Mouse (Mus musculus): ENCODE data around the gene Gas1.

The Gas1 gene

DNA sequence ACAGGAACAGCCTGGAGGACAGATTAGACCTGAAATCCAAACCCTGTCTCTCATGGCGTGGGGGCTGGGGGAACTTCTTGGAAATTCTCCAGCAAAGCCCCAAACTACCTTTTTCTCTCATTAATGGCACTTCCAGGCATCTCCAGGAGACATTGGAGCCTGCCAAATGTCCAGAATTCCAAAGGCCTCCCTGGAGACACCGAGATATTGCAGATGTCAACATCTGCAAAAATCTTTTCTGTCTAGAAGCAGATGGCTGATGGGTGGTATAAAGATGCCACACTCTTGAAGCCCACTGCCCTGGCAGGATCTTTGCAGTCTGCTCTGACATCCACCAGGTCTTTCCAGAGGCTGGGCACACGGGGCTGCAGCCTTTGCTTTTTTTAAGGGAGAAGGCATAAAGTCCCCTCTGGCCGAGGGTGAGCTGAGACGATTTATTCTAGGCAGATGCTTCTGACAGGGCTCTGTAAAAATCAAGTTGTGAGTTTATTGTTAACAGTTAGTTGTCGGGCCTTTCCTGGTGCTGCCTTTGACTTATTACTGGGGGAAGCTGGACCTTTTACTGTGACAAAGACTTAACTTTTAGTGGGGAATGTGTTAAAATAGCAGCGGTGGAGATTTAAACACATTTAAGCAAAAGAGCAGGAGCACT is 4.7 kb downstream of the Gas1 start:
- no peak for DNase-seq

DNA sequence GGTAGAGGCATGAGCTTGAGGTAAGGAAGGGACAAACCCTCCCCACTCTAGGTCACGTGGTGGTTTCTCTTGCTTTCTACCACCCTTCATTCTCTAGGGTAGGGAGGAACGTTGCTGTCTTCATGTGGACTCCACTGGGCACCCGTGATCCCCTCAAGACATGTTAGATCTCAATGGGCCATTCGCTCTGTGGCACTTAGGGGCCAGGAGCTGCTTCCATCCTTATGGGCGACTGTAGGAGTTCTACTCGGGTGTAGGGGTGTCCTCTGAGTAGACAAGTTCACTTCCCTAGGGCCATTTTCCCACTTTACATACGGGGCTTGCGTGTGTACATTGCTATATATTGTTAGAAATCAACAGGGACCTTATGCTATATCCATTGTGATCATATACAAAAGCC is 5.4 kb downstream of the Gas1 start:
- DNase-seq, result no peak

DNA sequence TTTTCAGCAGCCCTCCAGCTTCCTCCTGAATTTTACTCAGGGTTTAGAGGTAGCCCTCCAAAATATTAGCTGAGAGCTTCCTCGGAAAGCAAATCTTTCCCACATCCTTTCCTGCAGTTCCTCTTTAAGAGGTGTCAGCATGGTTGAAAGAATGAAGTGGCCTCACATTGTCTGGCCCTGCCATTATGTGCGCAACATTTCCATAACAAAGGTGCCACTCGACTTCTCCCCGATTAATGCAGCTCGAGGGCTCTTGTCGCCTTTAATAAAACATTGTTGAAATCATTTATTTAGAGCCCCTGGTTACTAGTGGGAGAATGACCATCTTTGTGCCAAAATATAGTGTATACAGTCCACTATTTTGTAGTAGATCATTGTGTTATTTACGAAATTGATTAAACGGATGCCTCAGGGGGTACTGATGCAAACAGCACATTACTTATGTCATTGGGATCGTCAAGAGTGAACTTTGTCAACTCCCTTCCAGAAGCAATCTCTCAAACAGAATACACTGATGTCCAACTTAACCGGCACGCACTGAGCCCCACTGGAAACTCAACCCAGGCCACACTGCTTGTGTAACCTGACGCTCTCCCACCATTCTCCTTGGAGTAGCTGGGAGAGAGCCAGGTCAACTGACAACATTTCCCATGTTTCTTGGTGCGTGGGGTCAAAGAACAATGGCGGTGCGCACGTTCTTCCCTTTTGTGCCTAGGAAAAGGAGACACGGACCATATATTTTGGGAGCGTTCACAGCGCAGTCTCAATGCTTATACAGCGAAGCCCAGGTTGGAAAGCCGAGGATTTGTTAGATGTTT is 6.1 kb downstream of the Gas1 start:
- DNase-seq, result no peak

DNA sequence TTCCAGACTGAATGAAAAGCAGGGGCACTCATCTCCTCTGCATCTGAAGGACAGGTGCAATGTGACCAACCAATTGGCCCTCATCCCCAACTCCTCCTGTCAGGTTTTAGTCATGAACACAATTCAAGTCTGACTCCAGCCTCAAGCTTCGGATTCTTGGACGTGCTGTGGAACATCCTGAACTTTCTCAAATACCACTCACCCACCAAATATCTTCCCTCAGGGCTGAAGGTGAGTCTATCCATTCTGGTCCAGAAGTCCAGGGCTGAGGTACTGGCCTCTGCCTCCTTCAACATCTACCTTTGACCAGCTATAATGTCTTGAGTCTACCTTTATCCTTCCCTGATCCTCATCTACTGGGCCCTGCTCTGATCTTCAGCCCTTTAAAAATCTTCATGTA is 8.1 kb downstream of the Gas1 start:
- DNase-seq, result no peak

DNA sequence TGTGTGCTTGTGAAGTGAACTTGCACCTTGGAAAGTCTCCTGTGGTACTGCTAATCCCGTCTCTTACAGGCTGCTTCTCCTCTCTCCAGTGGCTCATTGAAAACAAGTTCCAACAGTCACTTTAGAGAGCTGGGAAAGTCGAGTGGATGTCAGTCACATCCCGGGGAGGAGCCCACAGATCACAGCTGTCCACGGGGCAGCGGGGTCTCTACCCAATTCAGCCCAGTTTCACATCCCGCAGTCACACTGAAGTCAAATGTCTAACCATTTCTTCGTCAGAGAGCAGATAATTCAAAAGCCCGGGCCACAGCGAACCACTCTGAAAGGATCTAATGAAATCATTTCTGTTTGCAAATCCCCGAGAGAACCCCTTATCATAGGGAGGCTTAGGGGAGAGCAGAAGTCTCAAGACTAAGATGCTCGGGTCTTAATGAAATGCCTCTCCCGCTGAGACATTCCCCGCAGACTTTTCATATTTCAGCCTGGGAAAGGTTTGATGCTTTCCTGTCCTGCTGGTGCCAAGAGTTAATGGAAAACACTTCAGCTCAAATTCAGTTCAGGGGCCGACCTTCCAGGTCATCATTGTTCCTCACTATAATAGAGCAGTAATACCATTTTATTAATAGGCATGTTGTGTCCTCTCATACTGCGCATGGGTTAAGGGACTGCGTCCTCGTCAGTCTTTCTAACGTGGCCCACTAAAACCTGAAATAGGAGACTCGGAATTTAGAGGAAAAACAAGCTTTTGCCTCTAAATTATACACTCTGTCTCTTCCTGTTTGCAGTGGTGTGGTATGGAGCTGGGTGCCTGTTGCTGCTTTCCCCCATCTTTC is 20.7 kb downstream of the Gas1 start:
- no peak for DNase-seq

DNA sequence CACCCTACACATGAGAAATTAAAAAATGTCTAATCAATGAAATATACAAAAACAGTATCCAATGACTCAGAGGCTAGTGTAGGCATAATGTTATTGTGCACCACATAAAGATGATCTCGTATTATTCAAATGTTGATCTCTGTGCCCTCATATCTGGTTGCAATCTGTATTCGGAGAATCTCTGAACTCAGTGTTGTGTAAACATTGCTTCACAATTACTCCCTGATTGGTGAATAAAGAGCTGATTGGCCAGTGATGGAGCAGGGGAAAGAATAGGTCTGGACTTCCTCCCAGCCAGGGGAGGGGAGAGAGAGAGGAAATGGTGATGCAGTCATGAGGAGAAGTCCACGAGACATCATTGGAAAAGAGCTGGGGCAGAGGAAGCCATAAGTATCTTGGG is 23.0 kb downstream of the Gas1 start:
- DNase-seq, result no peak

DNA sequence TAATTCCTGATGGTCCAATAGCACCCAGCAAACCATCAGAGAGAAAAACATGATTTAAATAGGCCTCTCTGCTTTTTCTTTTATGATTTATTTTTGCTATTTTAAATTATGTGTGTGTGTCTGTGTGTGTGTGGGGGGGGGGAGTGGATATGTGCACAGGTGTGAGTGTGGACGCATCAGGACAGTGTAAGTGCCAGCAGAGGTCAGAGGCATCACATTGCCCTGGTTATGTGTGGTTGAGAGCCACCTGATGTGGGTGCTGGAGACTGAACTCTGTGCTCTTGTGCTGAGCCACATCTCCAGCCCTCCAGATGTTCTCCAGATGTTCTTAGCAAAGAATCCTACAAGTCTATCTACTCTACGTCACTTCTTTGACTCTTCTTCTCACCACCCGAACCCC is 28.9 kb downstream of the Gas1 start:
- DNase-seq, result no peak

DNA sequence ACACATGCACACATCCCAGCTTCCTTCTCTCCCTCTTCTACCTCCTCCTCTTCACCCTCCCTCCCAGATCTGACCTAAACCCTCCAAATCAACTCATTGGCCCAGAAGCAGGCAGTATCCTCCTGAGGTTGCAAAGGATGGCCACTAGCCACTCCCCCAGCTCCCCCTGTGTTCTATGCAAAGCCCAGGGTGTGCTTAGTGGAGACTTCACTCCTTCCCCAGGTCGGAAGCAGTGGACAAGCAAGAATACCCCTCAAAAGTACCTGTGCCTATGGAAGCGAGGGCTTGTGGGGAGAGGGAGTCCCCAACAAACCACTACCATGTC is 29.3 kb downstream of the Gas1 start:
- DNase-seq, result no peak

DNA sequence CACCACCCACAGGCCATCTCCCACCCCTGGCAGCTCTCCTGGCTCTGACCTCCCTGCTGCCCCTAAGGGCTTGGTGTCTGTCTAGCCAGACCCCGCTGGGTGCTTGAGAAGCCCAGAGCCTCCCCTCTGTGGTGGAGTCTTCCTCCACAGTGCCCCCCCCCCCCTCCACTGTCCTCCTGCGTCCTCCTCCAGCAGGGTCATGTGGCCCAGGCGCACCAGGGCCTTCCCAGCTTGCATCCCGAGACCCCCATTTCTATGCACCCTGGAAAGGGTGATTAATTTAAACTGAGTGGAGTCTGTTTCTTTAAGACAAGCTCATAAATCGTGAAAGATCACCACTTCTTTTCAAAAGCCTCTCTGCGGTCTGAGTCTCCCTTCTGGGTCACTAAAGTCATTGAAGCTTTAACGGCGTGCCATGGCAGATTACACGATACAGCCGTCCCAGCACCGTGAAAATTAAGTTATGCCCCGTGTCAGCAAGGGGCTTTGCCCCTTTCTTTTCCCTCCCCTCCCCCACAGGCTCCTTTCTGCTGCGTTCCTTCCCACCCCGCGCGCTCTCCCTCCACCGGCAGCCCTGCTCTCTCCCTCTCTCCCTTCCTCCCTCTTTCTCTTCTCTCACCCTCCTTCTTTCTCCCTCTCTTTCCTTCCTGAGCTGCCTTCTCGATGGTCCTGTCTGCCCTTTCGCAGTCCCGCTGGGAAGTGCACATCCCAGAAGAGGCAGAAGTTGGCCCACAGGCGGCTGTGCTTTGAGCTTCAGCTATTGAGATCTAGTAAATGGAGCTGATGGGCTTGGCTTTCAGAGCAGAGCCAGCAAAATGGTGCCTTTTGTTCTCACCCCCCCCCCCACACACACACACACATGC is 29.9 kb downstream of the Gas1 start:
- DNase-seq, result no peak

DNA sequence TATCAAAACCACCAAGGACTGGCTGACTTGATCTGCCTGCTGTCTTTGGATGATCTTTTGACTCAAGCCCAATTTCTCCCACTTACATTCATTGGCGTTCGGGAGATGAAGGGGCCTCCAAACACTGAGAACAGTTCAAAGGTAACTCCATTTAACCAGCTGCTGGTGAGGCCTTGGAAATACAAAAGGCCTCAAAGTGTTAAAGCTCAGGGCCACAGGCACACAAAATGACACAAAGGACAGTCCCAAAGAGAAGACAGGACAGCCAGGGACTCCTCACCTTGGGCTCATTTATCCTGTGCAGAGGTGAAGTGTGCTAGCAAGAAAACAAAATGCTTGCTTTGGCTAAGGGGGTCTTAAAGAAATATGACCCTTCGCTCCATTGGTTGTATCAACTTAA is 30.9 kb downstream of the Gas1 start:
- no peak for DNase-seq

DNA sequence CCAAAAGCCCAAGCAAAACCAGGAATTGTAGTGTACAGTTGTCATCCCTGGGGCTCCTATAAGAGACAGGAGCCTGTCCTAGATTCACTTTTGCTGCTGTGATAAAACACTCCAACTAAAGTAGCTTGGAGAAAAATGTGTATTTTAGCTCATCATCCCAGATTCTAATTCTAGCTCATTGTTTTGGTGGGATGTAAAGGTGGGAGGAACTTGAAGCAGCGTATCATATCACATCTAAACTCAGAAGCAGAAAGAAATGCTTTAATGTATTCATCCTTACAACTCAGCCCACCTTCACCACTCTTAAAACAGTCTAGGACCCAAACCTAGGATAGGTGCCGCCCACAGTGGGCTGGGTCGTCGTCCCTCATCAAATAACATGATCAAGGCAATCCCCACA is 40.2 kb downstream of the Gas1 start:
- DNase-seq, result no peak

DNA sequence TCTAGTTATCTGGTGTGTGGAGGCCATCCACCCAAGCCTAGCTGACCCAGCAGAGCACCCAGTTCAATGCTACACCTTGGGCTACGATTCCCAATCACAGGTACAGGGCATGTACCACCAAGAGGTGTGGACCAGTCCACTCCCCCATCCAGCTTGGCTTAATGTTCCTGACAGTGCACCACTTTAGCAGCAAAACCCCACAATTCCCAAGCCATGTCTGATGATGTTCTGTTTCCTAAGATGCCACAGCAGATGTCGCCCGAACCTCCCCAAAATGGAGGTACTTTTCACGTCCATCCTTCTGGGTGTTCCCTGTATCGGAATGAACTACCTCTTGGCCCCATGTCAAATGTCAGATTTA is 42.7 kb downstream of the Gas1 start:
- DNase-seq, result no peak

DNA sequence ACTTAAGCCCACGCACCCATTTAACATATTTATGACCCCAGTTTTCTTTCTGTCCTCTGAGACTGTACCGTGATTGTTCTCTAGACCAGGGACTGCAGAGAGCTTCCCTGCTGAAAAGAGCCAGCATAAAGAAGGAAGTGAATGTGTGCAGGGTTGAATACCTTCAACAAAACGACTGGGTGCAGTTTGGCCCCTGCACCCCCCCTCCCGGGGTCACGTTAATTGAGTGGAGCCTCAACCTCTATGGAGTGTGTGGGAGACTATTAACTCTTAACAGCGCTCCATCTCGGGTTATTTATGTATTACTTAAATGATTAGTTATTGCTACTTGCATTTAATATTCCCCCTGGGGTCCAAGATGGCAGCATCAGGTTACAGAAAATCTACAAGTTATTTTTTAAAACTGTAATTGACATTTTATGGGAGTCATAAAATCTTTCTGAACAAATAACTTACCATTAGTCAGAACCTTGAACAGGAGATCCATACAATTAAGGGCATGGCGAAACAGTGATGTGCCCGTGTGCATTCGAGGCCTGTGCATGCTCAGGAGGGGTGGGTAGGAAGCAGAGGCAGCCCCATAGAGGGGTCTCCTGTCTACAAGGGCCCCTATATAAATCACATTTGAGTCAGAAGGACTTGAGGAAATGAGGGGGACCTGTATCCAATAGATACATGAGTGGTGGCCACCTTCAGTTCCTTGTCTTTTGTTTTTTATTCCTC is 43.3 kb downstream of the Gas1 start:
- no peak for DNase-seq

DNA sequence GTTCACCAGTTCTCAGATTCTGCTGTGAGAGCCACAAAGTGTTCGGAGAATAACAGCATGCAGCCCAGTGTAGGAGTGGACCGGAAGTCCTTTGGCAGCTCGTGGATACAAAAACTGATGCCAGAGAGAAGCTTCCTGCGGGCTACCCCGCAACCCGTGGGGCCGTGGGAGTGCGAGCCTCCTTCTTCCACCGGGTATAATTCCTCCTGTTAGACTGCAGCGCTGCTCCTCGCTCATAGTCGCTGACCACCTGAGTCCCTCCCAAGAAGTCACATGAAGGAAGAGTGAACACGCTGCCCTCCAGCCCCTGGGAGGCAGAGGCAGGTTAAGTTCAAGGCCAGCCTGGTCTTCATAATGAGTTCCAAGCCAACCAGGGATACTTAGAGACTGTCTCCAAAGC is 45.4 kb downstream of the Gas1 start:
- no peak for DNase-seq

DNA sequence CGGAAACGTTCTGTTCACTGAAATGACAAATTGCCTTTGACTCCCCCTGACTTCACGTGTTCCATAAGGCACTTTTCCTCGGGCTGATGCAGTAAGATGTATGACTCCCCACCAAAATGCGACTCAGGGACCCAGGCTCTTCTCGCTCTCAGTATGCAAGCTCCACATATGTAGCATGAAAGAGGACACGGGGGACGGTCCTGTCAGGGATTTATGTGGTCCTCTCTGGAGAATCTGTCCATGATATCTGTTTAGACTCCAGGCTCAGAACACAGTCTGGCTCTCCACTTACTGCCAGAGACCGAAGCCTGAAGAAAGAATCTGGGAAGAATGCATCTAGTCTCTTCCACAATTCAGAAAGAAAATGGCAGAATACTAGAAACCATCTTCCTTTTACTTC is 47.6 kb downstream of the Gas1 start:
- DNase-seq, result no peak

DNA sequence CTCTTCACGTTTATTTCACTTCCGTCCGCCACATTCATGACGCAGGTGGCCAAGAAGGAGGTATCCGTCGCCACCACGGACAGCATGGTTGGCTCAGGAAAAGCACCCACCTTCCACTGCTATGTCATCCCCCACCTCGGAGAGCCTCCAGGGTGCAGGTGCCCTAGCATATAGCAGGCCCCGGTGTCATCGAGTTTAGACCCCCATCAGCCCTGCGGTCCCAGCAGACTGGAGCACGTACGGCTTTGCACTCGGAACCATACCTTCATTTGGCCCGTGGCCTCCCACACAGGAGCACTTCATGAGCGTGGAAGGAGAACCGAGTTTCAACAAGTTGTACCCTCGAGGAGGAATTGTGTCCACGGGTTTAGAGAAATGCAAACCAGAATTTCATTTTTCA is 50.8 kb downstream of the Gas1 start:
- no peak for DNase-seq

DNA sequence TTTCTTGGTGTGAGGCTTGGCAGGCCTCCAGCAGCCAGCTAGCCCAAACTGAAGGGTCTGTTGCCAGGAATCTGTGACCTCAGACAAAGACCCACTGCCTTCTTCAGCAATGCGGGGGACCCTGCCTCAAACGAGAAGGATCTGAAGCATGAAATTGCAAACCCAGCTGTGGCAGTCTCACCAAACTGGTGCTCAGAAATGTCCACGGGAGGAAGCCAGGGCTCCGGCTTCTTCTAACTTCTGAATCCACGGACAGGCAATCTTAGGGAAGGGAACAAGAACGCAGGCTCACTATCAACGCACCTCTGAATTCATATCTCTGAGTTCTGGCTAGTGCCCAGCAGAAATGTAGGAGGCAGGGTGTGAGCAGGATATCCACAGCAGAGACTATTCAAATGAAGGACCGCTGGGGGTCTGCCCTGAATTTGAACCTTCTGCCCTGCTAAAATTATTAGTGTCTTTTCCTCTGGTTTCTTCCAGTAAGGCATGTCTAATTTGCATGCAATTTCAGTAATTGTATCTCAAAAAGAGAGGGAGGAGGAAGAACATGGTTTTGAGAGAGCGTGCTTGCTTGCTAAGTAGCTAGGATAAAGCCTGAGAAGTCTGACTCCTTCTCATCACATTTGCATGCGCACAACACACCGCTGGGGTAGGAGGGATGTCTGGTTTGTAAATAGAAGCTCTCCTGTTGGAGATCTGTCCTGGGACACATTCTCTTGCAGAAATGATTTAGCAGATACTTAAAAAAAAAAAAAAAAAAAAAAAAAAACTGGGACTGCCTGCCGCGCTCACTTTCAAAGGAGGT is 51.5 kb downstream of the Gas1 start:
- DNase-seq, result no peak

DNA sequence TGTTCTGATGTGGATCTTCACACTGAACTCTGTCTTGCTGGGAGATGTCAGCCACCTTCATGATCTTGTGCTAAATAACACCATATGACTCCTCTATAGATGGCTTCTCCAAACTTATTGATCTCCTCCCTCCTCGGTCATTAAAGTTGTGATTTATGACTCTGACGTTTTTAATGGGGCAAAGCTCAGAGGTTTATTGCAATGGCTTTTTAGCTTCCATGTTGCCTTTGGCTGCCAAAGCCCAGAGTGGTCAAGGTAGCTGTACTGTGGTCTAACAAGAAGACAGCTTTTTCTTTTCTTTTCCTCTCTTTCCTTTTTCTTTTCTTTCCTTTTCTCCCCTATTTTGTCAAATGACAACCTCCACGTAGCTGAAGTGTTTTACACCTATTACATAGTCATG is 52.1 kb downstream of the Gas1 start:
- DNase-seq, result no peak

DNA sequence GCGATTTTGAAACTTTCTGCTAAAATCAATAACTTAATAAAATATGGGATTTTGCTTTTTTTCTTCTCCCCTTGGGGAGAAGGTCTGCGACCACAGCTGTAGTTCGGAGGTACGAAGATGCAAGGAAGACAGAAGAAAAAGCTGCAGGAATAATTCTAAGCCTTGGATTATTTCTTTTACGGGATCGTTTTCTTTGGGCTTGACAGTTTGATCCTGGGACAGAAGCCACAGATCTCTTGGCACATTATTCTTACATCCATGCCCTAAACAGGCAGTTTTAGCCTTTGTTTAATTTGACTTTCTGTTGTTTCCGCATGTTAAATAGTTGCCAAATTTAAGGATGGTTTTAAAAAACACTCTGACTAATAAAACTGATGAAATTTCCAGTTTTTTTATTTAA is 52.7 kb downstream of the Gas1 start:
- no peak for DNase-seq
